Mouse (Mus musculus) bone marrow macrophage, adult 2 months (primary cell): Measurements from ENCODE around the gene 1700028K03Rik.

Experiments used
- CTCF ChIP-seq: IDR thresholded peaks from 2 replicates; pipeline ENCODE4 v1.5.1; 2012; ENCODE audit warnings: low read depth, mild to moderate bottlenecking, low read length, moderate library complexity
- POLR2A ChIP-seq: IDR thresholded peaks from 2 replicates; pipeline ENCODE4 v1.6.1; 2012; ENCODE audit warnings: mild to moderate bottlenecking, low read depth, low read length, borderline replicate concordance

- TF ChIP-seq CTCF, result no peak
- no peak for TF ChIP-seq POLR2A
These were observed 45.5 kb upstream of the 1700028K03Rik start for GRCm38 (mm10) chr5:107488996-107489395.
